Mouse (Mus musculus) forelimb bud, embryonic 11.5 days (tissue): ENCODE measurements at regions not wholly inside any gene's neighbourhood (a gene's known extent, or its start where the extent isn't known, plus 50 kb on each side); places are given as distances from the start of the nearest gene placed in this dataset.

ENCODE experiments used
- DNase-seq: peaks from one replicate; pipeline ENCODE4 v3.0.0-alpha.2; 2012; ENCODE audit warnings: low read depth, low spot score

- no peak for DNase-seq
Measured at GRCm38 (mm10) chr3:34593279-34593678, 56.9 kb upstream of the Sox2 start.

- DNase-seq: no peak
Measured at GRCm38 (mm10) chr3:34577896-34578530, 72.2 kb upstream of the Sox2 start.

GRCm38 (mm10) chr3:34577115-34577514 lies 73.1 kb upstream of the Sox2 start:
- DNase-seq: no peak

- no peak for DNase-seq
Measured at GRCm38 (mm10) chr3:34576159-34576558, 74.0 kb upstream of the Sox2 start.

- no peak for DNase-seq
Measured at GRCm38 (mm10) chr3:34574711-34575350, 75.4 kb upstream of the Sox2 start.

GRCm38 (mm10) chr3:34573312-34573711 lies 76.9 kb upstream of the Sox2 start:
- no peak for DNase-seq

GRCm38 (mm10) chr3:34572081-34572480 lies 78.1 kb upstream of the Sox2 start:
- DNase-seq: no peak

GRCm38 (mm10) chr3:34571630-34572029 lies 78.6 kb upstream of the Sox2 start:
- DNase-seq: no peak

GRCm38 (mm10) chr3:34569998-34570397 lies 80.2 kb upstream of the Sox2 start:
- no peak for DNase-seq

GRCm38 (mm10) chr3:34568086-34568650 lies 82.0 kb upstream of the Sox2 start:
- no peak for DNase-seq

- no peak for DNase-seq
Measured at GRCm38 (mm10) chr3:34565386-34565785, 84.8 kb upstream of the Sox2 start.

GRCm38 (mm10) chr3:34562893-34563292 lies 87.3 kb upstream of the Sox2 start:
- no peak for DNase-seq

GRCm38 (mm10) chr3:34561709-34562108 lies 88.5 kb upstream of the Sox2 start:
- no peak for DNase-seq

- no peak for DNase-seq
Measured at GRCm38 (mm10) chr3:34559841-34560703, 90.1 kb upstream of the Sox2 start.

GRCm38 (mm10) chr3:34558821-34559520 lies 91.2 kb upstream of the Sox2 start:
- DNase-seq: no peak

- DNase-seq: peak; percentile 35
Measured at GRCm38 (mm10) chr3:34552542-34553208, 97.5 kb upstream of the Sox2 start.

- no peak for DNase-seq
Measured at GRCm38 (mm10) chr3:34551069-34551468, 99.1 kb upstream of the Sox2 start.

- no peak for DNase-seq
Measured at GRCm38 (mm10) chr3:34550189-34550588, 100.0 kb upstream of the Sox2 start.

GRCm38 (mm10) chr3:34532451-34532850 lies 117.8 kb upstream of the Sox2 start:
- no peak for DNase-seq

GRCm38 (mm10) chr3:34531836-34532235 lies 118.4 kb upstream of the Sox2 start:
- no peak for DNase-seq

- no peak for DNase-seq
Measured at GRCm38 (mm10) chr3:34527546-34527945, 122.7 kb upstream of the Sox2 start.
